Mouse (Mus musculus) lung, adult 2 months (tissue): ENCODE measurements around the gene Gm6268.

ENCODE experiments used
- CTCF ChIP-seq: fragments of 200-500 bp; IDR thresholded peaks from 2 replicates; pipeline ENCODE4 v1.5.1; 2011; ENCODE audit warnings: mild to moderate bottlenecking, low read length, control low read depth; ENCODE audit not compliant: insufficient read depth
- POLR2A ChIP-seq: fragments of 200-500 bp; IDR thresholded peaks from 2 replicates; pipeline ENCODE4 v1.6.1; 2011; ENCODE audit warnings: low read depth, mild to moderate bottlenecking, control low read depth, low read length, borderline replicate concordance; ENCODE audit errors: extremely low read depth

GRCm38 (mm10) chrX:36385340-36385739 lies 15.7 kb upstream of the Gm6268 start:
- TF ChIP-seq CTCF (no peak), POLR2A (no peak)
